Mouse (Mus musculus) left cerebral cortex, adult 2 months (tissue): ENCODE measurements at regions not wholly inside any gene's neighbourhood (a gene's known extent, or its start where the extent isn't known, plus 50 kb on each side); places are given as distances from the start of the nearest gene placed in this dataset.

ENCODE experiments used
- DNase-seq, 2 experiments: peaks; one replicate each; pipeline ENCODE4 v3.0.0; 2021 to 2022; ENCODE audit warnings: low spot score in 2 of 2, mixed read lengths in 1 of 2; ENCODE audit errors: extremely low spot score in 1 of 2
- H3K27ac ChIP-seq: fragments of 200-600 bp; 2 replicates; pipeline ENCODE4 v1.8.1; 2022
- H3K4me3 ChIP-seq: fragments of 200-600 bp; 2 replicates; pipeline ENCODE4 v1.8.1; 2022
- CTCF ChIP-seq: fragments of 200-600 bp; IDR thresholded peaks from 2 replicates; pipeline ENCODE4 v1.8.1; 2022; ENCODE audit warnings: antibody characterized with exemption, mild to moderate bottlenecking, moderate library complexity
- intact Hi-C: fragments of 180-260 bp; cut with DNase I; formaldehyde crosslinking; loops from one replicate; pipeline ENCODE4 v1.15.1; 2025

GRCm38 (mm10) chr4:46257061-46257795 lies 61.1 kb upstream of the Xpa start:
- DNase-seq = no peak
- no peak overlapping the region for H3K27ac ChIP-seq
- H3K4me3 ChIP-seq = no peak overlapping the region
- intact Hi-C loops = no loop called here
- no peak for TF ChIP-seq CTCF

GRCm38 (mm10) chr4:46258774-46259173 lies 62.7 kb upstream of the Xpa start:
- Histone ChIP-seq H3K27ac (no peak overlapping the region), H3K4me3 (no peak overlapping the region)
- intact Hi-C loops = no loop called here
- TF ChIP-seq CTCF = peak; percentile 46
- peak in 1 of 2 experiments; percentile 34 for DNase-seq

GRCm38 (mm10) chr4:46268564-46269247 lies 72.6 kb upstream of the Xpa start:
- intact Hi-C loops = no loop called here
- Histone ChIP-seq H3K27ac (no peak overlapping the region), H3K4me3 (no peak overlapping the region)
- no peak for DNase-seq
- TF ChIP-seq CTCF = no peak

- DNase-seq = no peak
- no peak overlapping the region for H3K27ac ChIP-seq
- intact Hi-C loops = no loop called here
- no peak overlapping the region for H3K4me3 ChIP-seq
- no peak for TF ChIP-seq CTCF
These were observed 72.3 kb upstream of the Foxe1 start for GRCm38 (mm10) chr4:46271066-46271465.

GRCm38 (mm10) chr4:46275773-46276172 lies 67.6 kb upstream of the Foxe1 start:
- H3K4me3 ChIP-seq = no peak overlapping the region

GRCm38 (mm10) chr4:46276851-46277581 lies 66.4 kb upstream of the Foxe1 start:
- intact Hi-C loops = no loop called here
- no peak for DNase-seq
- TF ChIP-seq CTCF = no peak
- H3K4me3 ChIP-seq = no peak overlapping the region
- H3K27ac ChIP-seq = no peak overlapping the region

More at GRCm38 (mm10) chr4:46275773-46276172, 67.6 kb upstream of the Foxe1 start:
- no peak overlapping the region for H3K27ac ChIP-seq
- intact Hi-C loops = no loop called here
- TF ChIP-seq CTCF = no peak
- no peak for DNase-seq

- intact Hi-C loops = no loop called here
- H3K27ac ChIP-seq = no peak overlapping the region
- no peak for DNase-seq
- no peak for TF ChIP-seq CTCF
- no peak overlapping the region for H3K4me3 ChIP-seq
These were observed 56.5 kb upstream of the Foxe1 start for GRCm38 (mm10) chr4:46286955-46287354.

GRCm38 (mm10) chr4:46291620-46292254 lies 51.7 kb upstream of the Foxe1 start:
- DNase-seq = no peak
- no peak overlapping the region for H3K27ac ChIP-seq
- intact Hi-C loops = loop anchor here (5.0 kb wide), 1 partner anchor 69 kb away; no protein-coding TSS in a partner anchor
- TF ChIP-seq CTCF = no peak
- H3K4me3 ChIP-seq = no peak overlapping the region
